Mouse (Mus musculus) layer of hippocampus, adult 8-10 months (tissue): ENCODE data around the gene Shroom1. TPM values are rescaled to one million over a fixed set of nuclear protein-coding genes. Genes with fewer than 3 reads are reported as not detected.

ENCODE experiments used
- DNase-seq, 2 experiments: peaks; one replicate each; pipeline ENCODE4 v3.0.0; 2022; ENCODE audit warnings: low spot score in 2 of 2
- microRNA-seq, 2 experiments: library from miRNA; unstranded; fragments of <30 nt; microRNA quantifications; one replicate each; pipeline ENCODE4 v1.2.0; 2022
- total RNA-seq, 4 experiments: library from RNA; stranded (reverse); gene quantifications; 2 replicates each; pipeline ENCODE4 v1.2.4; 2022

Gene Shroom1
- total RNA-seq, 4 experiments from 2014 or later, result 4.7 to 5.9 (median 5.1) TPM

DNA sequence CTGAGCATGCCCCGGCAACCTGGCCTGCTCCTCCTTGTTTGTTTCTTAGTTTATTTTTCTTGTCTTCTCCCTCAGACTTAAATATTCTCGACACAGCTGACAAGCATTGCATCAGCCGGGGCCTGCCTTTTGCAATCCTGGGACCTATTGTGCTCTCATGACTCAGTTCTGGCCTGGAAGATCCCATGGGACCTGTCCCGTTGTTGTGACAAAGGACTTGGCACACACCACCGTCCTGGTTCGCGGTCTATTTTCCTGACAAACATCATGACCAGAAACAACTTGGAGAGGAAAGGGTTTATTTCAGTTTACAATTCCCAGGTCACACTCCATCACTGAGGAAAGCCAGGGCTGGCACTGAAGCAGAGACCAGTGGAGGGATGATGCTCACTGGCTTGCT is 51.1 kb downstream of the Shroom1 start:
- no peak for DNase-seq

DNA sequence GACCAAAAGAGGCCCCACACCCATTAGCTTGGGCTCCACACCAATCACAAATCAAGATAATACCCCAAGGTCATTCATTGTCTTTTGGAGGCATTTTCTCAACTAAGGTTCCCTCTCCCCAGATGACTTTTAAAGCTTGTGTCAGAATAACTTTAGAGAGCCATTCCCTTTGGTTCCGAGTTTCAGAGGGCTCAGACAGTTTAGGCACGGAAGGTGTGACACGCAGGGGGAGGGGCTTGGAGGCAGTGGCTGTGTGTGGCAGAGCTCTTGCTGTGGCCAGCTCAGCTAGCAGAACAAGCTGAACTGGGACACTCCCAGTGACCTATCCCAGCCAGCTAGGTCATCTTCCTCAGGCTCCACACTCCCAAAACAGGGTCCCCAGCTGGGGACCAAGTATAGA is 51.6 kb downstream of the Shroom1 start:
- no peak for DNase-seq

DNA sequence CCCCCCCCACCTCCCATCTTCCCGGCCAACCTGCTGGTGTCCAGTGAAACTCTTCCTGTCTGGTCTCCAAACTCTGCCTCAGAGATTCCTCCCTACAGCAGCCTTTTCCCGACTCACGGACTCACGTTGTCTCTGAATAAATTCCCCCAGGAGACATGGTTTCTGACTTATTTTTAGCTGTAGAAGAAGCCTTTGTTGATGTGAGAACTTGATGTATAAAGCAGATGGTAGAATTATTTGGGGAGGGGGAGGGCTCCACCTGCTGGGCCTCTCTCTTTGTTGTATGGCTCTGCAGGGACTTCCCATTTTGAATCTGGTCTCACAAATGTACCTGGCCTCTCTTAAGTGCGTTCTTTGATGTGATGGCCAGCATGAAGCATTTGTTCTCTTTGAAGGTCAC is 53.3 kb downstream of the Shroom1 start:
- DNase-seq, result no peak

DNA sequence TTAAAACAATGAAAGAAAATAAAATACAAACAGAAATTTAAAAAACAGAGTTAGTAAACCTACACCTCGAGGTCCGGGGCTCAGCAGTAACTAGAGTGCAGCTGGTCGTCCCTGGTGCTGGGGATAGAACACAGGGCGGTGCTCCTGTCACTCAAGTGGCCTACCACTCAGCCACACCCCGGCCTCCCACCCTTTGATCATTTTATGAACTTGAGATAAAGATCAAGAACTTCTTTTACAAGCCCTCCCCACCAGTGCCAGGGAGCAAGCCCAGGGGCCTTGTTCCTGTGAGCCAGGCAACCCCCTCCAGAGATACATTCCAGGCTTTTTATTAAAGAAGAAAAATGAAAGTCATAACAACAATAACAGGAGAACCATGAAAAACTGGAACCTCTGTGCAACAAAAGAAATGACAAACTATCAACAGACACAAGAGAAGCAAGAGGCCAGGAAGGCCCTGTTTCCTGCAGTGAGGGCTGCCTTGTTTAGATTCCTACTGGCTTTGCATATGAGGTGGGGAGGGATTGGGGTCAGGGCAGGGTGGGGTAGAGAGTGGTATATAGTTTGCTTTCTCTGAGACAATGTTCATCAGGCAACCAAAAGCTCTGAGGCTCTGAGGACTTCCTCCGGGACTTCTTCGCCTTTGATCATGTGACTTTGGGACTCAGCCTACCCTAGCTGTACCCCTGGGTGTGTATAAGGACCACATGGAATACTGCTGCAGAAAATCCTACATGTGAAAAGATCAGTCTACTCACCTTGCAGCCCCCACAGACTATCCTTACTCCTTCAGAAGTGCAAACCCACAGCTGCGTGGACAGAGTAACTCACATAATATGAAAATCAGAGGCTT is 60.0 kb downstream of the Shroom1 start:
- no peak for DNase-seq

Small RNA genes within 50 kb of the gene (microRNA-seq; reads per million reads assigned to microRNA genes)
- gene Mir6920, result 0 to 0.25 reads per million in 2 experiments

Other genes with a start within 250 kb of the Shroom1 start
- 100 to 1,000 TPM; 148 to 190 (median 168) TPM for gene Hspa4, start 156.7 kb upstream of the Shroom1 start, total RNA-seq
- 10 to 100 TPM in 2 of 4 experiments, 1 to 10 TPM in 2; 9.6 to 17.5 (median 11.0) TPM for gene Zcchc10, start 132.5 kb upstream of the Shroom1 start, total RNA-seq
- gene Aff4, start 106.4 kb upstream of the Shroom1 start, total RNA-seq, result 100 to 1,000 TPM; 195 to 259 (median 219) TPM
- gene Leap2, start 34.0 kb upstream of the Shroom1 start, total RNA-seq, result not detected
- gene Uqcrq, start 26.4 kb upstream of the Shroom1 start, total RNA-seq, result 100 to 1,000 TPM; 374 to 418 (median 397) TPM
- under 1 TPM; 0.69 to 0.96 (median 0.93) TPM for gene Gdf9, start 26.2 kb upstream of the Shroom1 start, total RNA-seq
- gene Gm10447, start 95 bp upstream of the Shroom1 start, total RNA-seq, result under 1 TPM; 0.12 to 0.33 (median 0.17) TPM
- under 1 TPM in 1 of 4 experiments, not detected in 3; 0.69 TPM for gene Gm9837, start 13.3 kb downstream of the Shroom1 start, total RNA-seq
- 1 to 10 TPM; 1.8 to 4.9 (median 2.8) TPM for gene Gm9945, start 23.0 kb downstream of the Shroom1 start, total RNA-seq
- 100 to 1,000 TPM in 2 of 4 experiments, 10 to 100 TPM in 2; 91.6 to 119 (median 104) TPM for gene Sowaha, start 23.1 kb downstream of the Shroom1 start, total RNA-seq
- gene Sept8, start 62.1 kb downstream of the Shroom1 start, total RNA-seq, result 100 to 1,000 TPM; 248 to 260 (median 255) TPM
- 100 to 1,000 TPM; 115 to 156 (median 130) TPM for gene Kif3a, start 110.2 kb downstream of the Shroom1 start, total RNA-seq
- not detected for gene Il4, start 161.5 kb downstream of the Shroom1 start, total RNA-seq
- not detected for gene Il13, start 177.5 kb downstream of the Shroom1 start, total RNA-seq